8 mouse cellular contexts compared by ENCODE assay signal in the genomic region with DNA sequence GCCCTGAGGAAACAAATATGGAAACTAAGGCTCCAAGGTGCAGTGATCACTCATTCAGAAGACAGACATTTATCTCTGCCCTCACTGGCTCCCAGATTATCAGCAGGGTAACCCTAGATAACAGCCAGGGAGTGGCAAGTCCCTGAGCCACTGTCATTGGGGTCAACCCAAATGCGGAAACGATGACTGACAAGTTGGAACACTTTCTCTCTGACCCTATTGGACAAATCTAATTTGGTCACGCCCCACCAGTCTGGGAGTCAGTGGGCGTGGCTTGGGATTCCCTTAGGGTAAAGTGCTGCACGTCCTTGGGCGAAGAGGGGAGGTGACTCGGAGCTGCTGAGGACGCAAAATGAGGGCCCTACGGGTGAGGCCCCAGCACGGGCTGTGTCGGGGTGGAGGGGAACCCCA. TPM values are rescaled to one million over a fixed set of nuclear protein-coding genes. Genes with fewer than 3 reads are reported as not detected.
DNase-seq lines count a peak whose midpoint lies in the region; ATAC-seq and TF ChIP-seq lines count a peak whose summit lies in the region.

Gene Cox7a1 (plus strand): TSS at position 266 of the 411 bp plus-strand sequence.

- WGBS in intestine, embryonic 16.5 days = 2% methylated on average over 11 of the region's 11 CpGs
- WGBS in limb, embryonic 13.5 days = 2% methylated on average over 11 of the region's 11 CpGs
- WGBS in midbrain, embryonic 14.5 days = under 1% methylated on average over 11 of the region's 11 CpGs
- under 1% methylated on average over 11 of the region's 11 CpGs for WGBS in spleen, adult 2 months

- no peaks in the 10 kb centered on the region for H3K27me3 ChIP-seq in intestine, embryonic 16.5 days (replicated peaks; ENCODE audit: control insufficient read depth, insufficient read depth, low read length)
- H3K27me3 ChIP-seq in limb, embryonic 13.5 days = no peaks in the 10 kb centered on the region
- no peaks in the 10 kb centered on the region for H3K27me3 ChIP-seq in midbrain, embryonic 14.5 days (ENCODE audit: control insufficient read depth, insufficient read depth, low read length)
- no peaks in the 10 kb centered on the region for H3K27me3 ChIP-seq in spleen, adult 2 months (ENCODE audit: control insufficient read depth, insufficient read depth, low read length)

- TF ChIP-seq POLR2A in spleen, adult 2 months (IDR thresholded peaks at IDR 0.05; ENCODE audit: low read depth, low read length) = no peak

- no peak for TF ChIP-seq CTCF in spleen, adult 2 months (IDR thresholded peaks at IDR 0.05; ENCODE audit: extremely low read depth, insufficient read depth, insufficient read length, insufficient replicate concordance)

- peaks cover 6% of the 10 kb centered on the region for H3K4me1 ChIP-seq in intestine, embryonic 16.5 days (ENCODE audit: control insufficient read depth, insufficient read depth, low read length)
- peaks cover 9% of the 10 kb centered on the region for H3K4me1 ChIP-seq in limb, embryonic 13.5 days
- H3K4me1 ChIP-seq in midbrain, embryonic 14.5 days (ENCODE audit: control insufficient read depth, insufficient read depth, low read length) = peaks cover 4% of the 10 kb centered on the region; the same call in 1 of the 2 replicates
- no peaks in the 10 kb centered on the region; the same call in 1 of the 2 replicates for H3K4me1 ChIP-seq in spleen, adult 2 months (ENCODE audit: control insufficient read depth, insufficient read depth, insufficient read length)

- H3K4me3 ChIP-seq in intestine, embryonic 16.5 days (ENCODE audit: low read length) = peak within 1 kb of the TSS; percentile 39
- H3K4me3 ChIP-seq in limb, embryonic 13.5 days = peak within 1 kb of the TSS; percentile 8; the same call in 1 of the 2 replicates
- H3K4me3 ChIP-seq in midbrain, embryonic 14.5 days (replicated peaks; ENCODE audit: low read depth, low read length) = no peak within 1 kb of the TSS
- H3K4me3 ChIP-seq in spleen, adult 2 months (ENCODE audit: extremely low read depth, insufficient read depth, insufficient read length) = peak within 1 kb of the TSS; percentile 19; the same call in 1 of the 2 replicates

- H3K36me3 ChIP-seq in intestine, embryonic 16.5 days (ENCODE audit: control insufficient read depth, insufficient read depth, low read length) = peaks cover 3% of the 10 kb centered on the region
- peaks cover 39% of the 10 kb centered on the region for H3K36me3 ChIP-seq in limb, embryonic 13.5 days
- peaks cover 38% of the 10 kb centered on the region for H3K36me3 ChIP-seq in midbrain, embryonic 14.5 days (ENCODE audit: control insufficient read depth, insufficient read depth, low read length)
- H3K36me3 ChIP-seq in spleen, adult 2 months (ENCODE audit: control insufficient read depth, insufficient read depth, low read length) = peaks cover 18% of the 10 kb centered on the region

- peak within 1 kb of the TSS; percentile 49 for H3K9ac ChIP-seq in intestine, embryonic 16.5 days (ENCODE audit: low read depth, low read length)
- H3K9ac ChIP-seq in limb, embryonic 13.5 days = no peak within 1 kb of the TSS
- no peak within 1 kb of the TSS; the same call in 1 of the 2 replicates for H3K9ac ChIP-seq in midbrain, embryonic 14.5 days (replicated peaks; ENCODE audit: low read length)

- peak within 1 kb of the TSS; percentile 75 for H3K27ac ChIP-seq in intestine, embryonic 16.5 days (ENCODE audit: low read length)
- H3K27ac ChIP-seq in limb, embryonic 13.5 days = no peak within 1 kb of the TSS
- no peak within 1 kb of the TSS for H3K27ac ChIP-seq in midbrain, embryonic 14.5 days (replicated peaks; ENCODE audit: low read depth, low read length)
- H3K27ac ChIP-seq in spleen, adult 2 months (ENCODE audit: insufficient read depth, low read length) = no peak within 1 kb of the TSS

- H3K4me2 ChIP-seq in intestine, embryonic 16.5 days (ENCODE audit: low read depth, low read length) = peak within 1 kb of the TSS; percentile 60
- H3K4me2 ChIP-seq in limb, embryonic 13.5 days (replicated peaks) = peak within 1 kb of the TSS; percentile 46
- H3K4me2 ChIP-seq in midbrain, embryonic 14.5 days (ENCODE audit: low read length) = peak within 1 kb of the TSS; percentile 34

- no peaks in the 10 kb centered on the region for H3K9me3 ChIP-seq in intestine, embryonic 16.5 days (ENCODE audit: control insufficient read depth, low read length)
- no peaks in the 10 kb centered on the region for H3K9me3 ChIP-seq in limb, embryonic 13.5 days
- no peaks in the 10 kb centered on the region for H3K9me3 ChIP-seq in midbrain, embryonic 14.5 days (ENCODE audit: control insufficient read depth, low read length)

- peak; percentile 92 for ATAC-seq in intestine, embryonic 16.5 days
- peak; percentile 45; the same call in 1 of the 2 replicates for ATAC-seq in limb, embryonic 13.5 days (ENCODE audit: low FRiP score, low read depth)
- peak; percentile 41; the same call in 1 of the 2 replicates for ATAC-seq in midbrain, embryonic 14.5 days (ENCODE audit: low FRiP score, low TSS enrichment)

- peak; percentile 52 to 64 for DNase-seq in frontal cortex, postnatal 10 days (ENCODE audit: low spot score in 2 of 2)
- DNase-seq in frontal cortex, postnatal 25 days (ENCODE audit: low spot score in 2 of 2) = no peak
- DNase-seq in cerebellum, postnatal 36 days = peak; percentile 62 to 65
- no peak for DNase-seq in gonadal fat pad, adult 2 months (ENCODE audit: low read depth)
- DNase-seq in midbrain, embryonic 14.5 days = peak; percentile 76
- peak; percentile 50 to 87 for DNase-seq in spleen, adult 2 months (ENCODE audit: low read depth in 1 of 2, low spot score in 2 of 2)

RNA-seq across cellular contexts. Expression of gene Cox7a1, which starts in this region (rescaled TPM):
- 7.4 and 16.8 TPM in 2 replicates for polyA plus RNA-seq in gonadal fat pad, adult 2 months (2012; rRNA removed)
- polyA plus RNA-seq in intestine, embryonic 16.5 days (2015; fragmentation: Nextera tagmentation; extraction: Ambion mirVana) = 41.5 and 50.1 TPM in 2 replicates
- polyA plus RNA-seq in limb, embryonic 13.5 days (2015; fragmentation: Nextera tagmentation; extraction: Ambion mirVana) = 1.8 and 2.4 TPM in 2 replicates
- 5.5 TPM in 2 replicates for polyA plus RNA-seq in midbrain, embryonic 14.5 days (2014; fragmentation: Nextera tagmentation; extraction: Ambion mirVana)
- 0.43 and 0.52 TPM in 2 replicates for polyA plus RNA-seq in spleen, adult 2 months (2012; rRNA removed)

Comparison
In these comparisons a context has a peak if more than half of its experiments do, and no peak if none do; other contexts are left out.
1. DNase-seq: peak in frontal cortex, postnatal 10 days (2 of 2), cerebellum, postnatal 36 days (2 of 2) and midbrain, embryonic 14.5 days (single experiment); none in frontal cortex, postnatal 25 days (0 of 2) and gonadal fat pad, adult 2 months (single experiment).
2. Peak in DNase-seq and H3K4me3 ChIP-seq in spleen, adult 2 months; RNA of the gene not detected or under 1 TPM.
3. ATAC-seq: peak in every context shown above with its lines; median percentile 92 in intestine, embryonic 16.5 days; 45 in limb, embryonic 13.5 days; 41 in midbrain, embryonic 14.5 days.
4. Peak in every context shown above with its lines, with median percentiles within 50 percentile points of each other: H3K4me2 ChIP-seq.